Mouse (Mus musculus): Measurements from ENCODE around the gene Gngt2.

DNA sequence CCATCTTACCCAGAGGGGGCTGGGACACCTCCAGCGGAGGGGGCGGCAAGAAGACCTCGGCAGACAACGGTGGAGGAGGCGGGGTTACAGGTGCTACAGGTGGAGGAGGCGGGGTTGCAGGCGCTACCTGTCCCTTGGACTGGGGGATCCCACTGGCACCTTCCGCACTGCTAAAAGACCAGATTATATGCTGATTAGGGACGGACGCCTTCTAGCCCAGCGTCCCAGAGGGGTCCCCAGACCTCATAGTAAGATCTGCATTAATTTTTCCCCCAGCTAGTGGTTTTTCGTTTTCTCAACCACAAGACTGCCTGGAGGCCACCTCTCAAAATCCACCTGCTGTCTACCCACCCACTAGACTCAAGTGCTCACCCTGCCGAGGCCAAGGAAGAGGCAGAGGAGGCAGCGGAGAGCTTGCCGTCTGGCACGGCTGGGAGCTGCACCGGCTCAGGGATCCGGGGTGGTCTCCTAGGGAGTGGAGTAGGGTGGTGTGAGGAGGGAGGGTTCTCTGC is 3.3 kb upstream of the Gngt2 start:
- TF ChIP-seq CTCF (IDR thresholded peaks at IDR 0.05; ENCODE audit: borderline replicate concordance, control insufficient read depth, extremely low read depth, insufficient read depth, low read length, poor library complexity) (no peak), POLR2A (IDR thresholded peaks at IDR 0.05; ENCODE audit: control insufficient read depth, extremely low read depth, insufficient read depth, low read length, poor library complexity) (peak; percentile 73; the same call in 1 of the 2 replicates)

All from thymus, adult 2 months (tissue).